Mouse (Mus musculus) embryo, embryonic 10 days (tissue): ENCODE measurements at regions not wholly inside any gene's neighbourhood (a gene's known extent, or its start where the extent isn't known, plus 50 kb on each side); places are given as distances from the start of the nearest gene placed in this dataset.

Source experiments
- DNase-seq: peaks from one replicate; pipeline ENCODE4 v3.0.0-alpha.2; 2015; ENCODE audit warnings: low spot score

DNA sequence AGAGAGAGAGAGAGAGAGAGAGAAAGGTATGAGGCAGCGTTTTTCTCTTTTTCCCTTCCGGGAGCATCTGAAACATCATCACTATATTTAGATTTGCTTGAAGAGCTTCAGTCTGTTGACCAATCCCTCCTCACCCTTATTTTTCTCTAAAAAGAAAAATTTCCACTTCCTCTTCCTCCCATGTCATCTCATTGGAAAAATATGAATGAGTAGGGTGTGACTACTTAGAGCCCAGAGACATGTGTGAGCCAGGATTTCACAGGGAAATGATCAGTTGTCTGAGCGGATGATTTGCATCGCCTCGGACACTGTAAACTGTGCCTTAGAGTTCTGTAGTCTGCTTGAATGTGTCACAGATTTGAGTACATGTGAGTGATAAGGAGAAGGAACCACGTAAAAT lies 111.3 kb upstream of the Ptger4 start:
- DNase-seq: no peak

DNA sequence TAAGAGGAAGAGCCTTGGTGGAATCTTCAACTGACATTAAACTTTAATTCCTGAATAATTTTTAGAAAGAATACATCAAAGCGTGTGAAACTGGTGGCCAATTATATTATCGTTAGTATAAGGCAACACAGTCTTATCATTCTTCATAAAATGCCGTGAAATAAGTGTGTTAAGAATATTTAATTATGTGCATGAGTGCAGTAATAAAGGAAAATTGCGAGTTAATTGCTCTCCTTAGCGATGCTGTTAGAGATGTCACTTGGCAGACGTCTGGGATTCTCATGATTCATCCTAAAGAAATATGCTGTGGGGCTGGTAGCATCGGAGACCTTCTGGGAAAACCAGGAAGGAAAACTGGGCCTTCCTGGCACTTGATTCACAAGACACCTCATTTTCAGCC lies 110.3 kb upstream of the Ptger4 start:
- no peak for DNase-seq

DNA sequence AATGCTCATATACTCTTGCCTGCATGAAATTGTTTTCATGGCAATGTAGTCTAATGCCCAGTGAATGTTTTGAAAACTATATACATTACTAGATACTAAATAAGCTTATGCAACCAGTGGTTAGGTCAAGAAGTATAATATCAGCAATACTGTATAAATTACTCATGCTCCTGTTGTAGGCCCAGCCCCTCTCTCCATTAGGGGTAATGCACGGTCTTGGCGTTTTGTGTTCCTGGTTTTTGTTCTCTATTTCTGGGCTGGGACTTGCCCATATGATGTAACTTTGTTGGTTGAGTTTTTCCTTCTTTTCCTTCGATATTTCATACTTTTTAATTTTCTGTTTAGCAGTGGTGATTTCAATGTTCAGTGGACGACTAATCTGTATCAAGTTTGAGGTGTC lies 104.9 kb upstream of the Ptger4 start:
- DNase-seq: no peak

DNA sequence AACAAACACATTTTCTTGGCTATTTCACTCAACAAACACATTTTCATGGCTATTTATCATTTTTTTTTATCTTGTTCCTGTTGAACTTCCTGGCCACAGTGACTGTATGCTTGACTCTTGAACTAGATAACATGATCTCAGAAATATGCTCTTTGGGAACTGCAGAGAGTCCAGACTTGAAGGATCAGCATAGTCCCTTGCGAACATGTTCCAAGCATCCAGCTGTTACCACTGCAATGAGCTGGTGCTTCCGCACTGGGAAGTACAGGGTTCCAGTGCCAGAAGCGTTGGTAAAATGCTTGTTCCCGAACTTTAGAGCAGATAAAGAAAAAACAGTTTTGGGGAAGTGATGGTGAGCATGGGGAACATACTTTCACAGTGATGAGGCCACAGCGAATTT lies 103.7 kb upstream of the Ptger4 start:
- no peak for DNase-seq

DNA sequence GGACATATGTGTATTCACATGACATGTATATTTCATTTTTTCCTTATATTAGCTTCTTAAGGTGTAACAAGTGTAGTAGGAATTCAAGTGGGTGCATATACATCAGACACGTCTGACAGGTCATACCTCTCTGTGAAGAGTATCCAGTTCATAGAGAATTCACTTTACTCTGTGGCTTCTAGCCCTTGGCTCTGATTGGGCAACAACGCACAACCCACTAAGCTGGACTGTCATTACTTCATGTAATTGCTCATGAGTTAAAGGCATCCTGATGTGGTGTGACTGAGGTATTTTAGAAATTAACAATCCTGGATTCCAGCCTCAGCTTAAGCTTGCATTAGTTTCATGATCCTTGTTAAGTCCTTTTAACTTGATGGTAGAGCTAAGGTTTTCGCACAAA lies 103.0 kb upstream of the Ptger4 start:
- no peak for DNase-seq

DNA sequence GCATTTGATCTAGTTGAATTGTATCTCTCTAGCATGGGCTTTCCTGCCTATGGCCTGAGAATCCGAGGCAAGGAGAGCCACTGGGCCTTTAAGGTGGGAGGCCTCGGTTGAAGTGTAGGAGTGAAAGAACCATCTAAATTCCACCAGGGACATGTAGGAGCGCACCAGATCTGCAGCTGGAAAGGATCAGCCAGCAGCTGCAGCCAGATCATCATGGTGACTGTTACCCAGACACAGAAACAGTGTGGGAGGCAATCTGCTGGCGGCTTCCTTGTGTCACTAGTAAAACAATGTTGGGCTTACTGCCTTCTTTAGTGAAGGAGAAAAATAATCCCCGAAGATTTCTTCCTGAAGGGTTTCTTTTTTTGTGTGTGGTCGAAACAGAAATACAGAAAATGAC lies 99.8 kb upstream of the Ptger4 start:
- DNase-seq: no peak

DNA sequence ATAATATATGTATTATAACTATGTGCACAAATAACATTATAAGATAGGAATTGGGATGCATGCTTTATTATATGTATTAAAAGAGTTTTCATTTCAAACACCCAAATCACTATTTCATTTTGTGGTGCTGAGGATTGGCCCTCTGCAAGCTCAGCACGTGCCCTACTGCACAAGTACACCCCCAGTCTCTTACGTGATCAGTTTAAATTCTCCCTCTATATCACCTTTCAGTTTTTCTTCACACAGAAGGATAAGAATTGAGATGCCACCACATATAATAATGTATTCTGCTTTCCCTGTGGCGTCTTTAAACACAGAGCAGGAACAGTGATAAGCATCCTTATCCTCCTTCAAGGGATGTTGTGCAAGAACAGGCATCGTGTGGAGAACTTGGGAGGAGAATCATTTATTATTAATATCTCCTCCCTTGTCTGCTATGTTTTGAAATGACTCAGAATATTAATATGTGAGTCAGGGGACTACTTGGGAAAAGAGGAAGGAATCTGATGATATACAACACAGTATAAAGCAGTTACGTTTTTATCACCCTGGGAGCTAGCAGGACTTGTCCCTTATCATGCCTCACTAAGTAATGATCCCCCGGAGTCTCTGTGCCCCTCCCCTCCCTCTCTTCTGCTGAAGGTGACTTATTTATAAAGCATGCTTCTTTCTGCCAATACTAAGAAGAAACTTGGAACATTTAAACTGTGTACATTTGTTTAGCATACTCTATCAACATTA lies 91.7 kb upstream of the Ptger4 start:
- DNase-seq: no peak

DNA sequence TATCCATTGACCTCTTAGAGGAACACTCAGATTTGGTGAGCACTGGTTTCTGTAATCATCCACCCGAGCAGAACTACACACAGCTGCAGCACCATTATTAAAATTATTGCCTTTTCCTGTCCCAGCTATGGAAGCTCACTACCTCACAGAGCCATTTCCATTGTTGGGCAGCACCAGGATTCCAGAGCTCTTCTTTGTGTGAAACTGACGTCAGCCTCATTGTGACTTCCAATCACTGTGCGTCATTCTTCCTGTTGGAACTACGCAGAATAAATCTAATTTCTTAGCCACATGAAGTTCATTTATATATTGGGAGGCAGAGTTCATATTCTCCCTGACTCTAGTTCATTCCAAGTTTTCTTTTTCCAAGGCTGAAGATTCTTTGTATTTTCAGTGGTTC lies 83.0 kb upstream of the Ptger4 start:
- DNase-seq: no peak

DNA sequence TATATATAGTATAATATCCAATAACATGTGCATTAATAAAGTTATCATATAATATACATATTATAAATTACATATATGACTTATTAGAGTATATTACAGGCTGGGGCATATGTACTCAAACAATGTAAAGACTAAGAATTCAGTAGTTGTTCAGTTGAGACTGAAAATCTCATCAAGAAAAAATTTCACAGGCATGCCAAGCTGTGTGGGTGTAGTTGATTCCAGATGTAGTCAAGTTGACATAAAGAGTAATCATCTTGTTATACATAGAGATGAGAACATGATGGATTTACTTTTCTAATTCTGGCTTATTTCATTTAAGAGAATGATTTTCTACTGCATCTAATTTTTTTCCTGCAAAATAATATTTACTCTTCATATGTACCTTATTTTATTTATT lies 77.7 kb upstream of the Ptger4 start:
- no peak for DNase-seq

DNA sequence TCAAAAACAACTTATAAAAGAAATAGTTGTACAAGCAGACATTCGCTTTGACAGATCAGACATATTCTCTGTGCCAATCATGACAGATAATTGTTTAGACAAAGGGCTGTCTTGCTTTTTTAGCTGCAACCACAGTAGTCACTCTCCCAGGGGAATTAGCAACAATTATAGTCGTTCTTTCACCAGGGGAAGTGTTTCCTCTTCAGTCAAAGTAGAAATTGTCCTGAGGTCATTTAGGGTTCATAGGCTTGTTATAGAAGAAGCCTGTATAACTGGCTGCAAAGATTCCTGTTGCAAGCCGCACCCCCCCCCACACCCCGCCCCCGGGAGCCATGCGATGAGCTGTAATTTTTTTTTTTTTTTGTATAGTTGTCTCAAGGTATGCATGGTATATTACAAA lies 68.2 kb upstream of the Ptger4 start:
- DNase-seq: peak; percentile 20

DNA sequence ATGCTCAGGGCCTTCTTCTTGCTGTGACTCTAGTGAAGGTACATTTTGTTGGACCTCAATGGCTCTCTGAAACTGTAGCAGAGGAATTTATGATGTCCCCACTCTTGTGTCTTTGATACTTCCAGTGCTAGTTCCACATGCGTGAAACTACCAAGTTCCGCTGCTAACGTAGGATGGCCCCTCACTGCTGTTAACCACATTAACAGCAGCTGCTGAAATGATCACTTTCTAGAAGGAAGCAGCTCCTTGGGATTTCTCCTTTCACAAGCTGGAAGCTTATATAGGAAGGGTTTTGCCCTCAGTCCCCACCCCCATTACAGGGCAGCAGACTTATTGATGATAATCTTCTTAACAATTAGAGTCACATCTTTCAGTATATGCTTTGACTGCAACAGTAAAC lies 66.0 kb upstream of the Ptger4 start:
- no peak for DNase-seq

DNA sequence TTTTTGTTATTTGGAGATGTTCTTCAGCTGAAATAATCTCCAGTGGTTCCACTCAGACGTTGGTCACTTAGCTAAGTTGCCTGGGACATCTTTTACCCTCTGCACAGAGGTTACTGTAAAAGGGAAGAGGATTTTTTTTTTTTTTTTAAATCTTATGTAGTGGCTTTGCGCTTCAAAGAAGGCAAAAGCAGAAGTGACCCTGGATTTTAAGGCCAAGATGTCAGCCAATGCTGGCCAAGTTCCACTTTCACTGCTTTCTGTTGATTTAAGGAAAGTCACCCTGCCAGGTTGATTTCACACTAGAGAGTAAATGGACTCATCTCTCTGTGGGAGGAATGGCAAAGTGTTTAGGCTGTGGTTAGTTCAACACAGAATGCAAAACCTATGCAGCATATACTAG lies 58.4 kb upstream of the Ptger4 start:
- DNase-seq: no peak

DNA sequence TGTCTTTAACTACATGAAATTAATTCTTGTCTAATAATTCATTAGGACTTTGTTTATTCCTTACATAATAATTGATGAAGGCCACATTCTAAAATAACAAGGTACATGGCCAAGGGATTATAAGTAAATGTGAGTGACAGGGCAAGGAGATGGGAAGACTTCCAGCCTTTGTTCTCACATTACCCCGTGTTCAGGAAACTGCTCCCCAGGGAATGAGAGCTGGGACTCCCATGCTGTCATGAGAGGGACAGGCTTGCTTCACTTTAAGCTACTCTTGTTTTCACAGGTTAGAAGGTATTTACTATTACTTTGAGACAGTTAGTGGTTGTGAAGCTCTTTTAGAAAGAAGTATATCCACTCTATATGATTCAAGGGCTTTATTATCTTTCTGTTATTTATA lies 55.8 kb upstream of the Ptger4 start:
- DNase-seq: no peak

DNA sequence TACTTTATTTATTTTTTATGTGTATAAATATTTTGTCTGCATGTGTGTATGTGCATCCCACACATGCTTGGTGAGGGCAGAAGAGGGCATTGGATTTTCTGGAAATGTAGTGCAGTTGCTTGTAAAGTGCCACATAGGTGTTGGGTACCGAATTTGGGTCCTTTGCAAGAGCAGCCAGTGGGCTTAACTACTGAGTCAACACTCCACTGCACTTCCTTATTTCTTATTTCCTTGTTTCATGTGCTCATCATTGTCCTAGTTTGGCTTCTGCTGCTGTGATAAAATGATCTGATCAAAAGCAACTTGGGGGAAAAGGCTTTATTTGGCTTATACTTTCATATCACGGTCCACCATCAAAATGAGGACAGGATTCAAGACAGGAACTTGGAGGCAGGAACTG lies 53.0 kb upstream of the Ptger4 start:
- no peak for DNase-seq
